Mouse (Mus musculus): ENCODE measurements at regions not wholly inside any gene's neighbourhood (a gene's known extent, or its start where the extent isn't known, plus 50 kb on each side); places are given as distances from the start of the nearest gene placed in this dataset.
A peak's percentile ranks its signal among the peaks of the same experiment; 100 is the strongest.

DNA sequence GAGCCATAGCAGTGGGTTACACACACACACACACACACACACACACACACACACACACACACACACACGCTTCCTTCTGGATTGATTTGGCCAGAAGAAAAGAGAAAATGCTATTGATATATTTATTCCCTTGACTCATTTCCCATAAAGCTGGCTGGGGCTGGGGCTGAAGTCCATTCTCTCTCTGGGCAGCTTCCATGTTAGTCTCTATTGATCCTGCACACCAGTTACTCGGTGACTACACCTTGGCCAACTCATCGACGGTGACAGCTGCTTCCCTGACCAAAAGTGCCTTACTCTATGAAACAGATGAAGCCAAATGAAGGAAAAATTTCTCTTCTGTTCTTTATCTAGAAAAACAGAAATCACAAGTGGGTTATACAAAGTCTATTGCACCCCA, 82.1 kb downstream of the Snx18 start:
- no peak for ATAC-seq (replicated peaks; ENCODE audit: poor library complexity, severe bottlenecking)

DNA sequence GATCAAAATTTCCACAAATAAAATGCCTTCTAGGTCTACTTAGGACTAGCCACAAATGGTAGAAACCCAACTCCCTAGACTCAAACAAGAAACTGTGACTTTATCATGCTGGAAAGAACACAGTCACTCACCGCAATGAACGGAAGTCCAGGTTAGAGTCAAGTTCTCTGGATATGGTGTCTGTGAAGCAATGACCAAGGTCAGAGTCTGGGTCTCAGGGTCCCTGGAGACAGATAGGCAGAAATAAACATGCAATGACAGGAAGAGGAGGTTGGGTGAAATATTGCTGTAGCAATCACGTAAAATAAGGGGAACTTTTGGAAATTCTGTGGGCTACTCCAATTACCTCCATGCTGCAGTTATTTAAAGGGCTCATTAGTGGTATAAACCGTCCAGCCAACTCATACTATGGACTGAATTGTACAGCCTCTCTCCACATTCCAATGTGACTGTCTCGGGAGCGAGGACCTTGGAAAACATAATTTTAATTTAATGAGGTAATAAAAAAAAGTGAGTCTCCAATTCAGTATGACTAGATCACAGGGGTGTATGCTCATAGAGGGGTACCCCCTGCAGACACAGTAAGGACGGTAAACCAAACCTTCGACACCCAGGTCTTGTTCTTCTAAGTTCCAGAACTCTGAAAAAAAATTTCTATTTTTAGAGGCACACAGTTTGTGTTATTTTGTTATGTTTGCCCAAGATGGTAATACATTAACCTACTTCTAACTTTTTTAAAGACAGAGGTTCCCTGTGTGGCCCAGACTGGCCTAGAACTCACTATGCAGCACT, 83.5 kb downstream of the Snx18 start:
- ATAC-seq (replicated peaks; ENCODE audit: poor library complexity, severe bottlenecking): peak; percentile 97

DNA sequence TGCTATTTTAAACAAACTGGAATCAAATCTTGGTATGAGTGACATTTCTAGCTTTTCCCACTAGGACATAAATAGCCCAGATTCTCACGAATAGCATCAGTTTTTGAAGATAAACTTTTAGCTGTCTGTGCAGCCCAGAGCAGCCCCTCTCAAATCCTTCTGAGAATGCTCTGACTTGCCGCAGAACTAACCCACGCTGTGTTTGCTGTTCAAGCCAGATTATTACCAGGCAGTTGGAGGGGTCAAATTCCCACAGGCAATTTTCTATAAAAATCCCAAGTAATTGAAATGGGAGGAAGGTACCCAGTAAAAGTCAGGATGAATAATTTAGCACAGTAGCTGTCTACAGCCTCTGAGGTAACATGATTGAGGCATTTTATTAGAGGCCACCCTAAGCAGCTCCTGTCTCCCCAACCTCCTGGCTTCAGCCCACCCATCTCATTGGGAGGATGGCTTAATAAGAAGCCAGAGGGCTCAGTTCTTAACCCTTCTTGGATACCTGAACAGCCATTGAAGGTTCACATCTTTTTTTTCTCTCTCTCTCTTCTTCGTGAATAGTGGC, 84.4 kb downstream of the Snx18 start:
- ATAC-seq (replicated peaks; ENCODE audit: poor library complexity, severe bottlenecking): no peak

DNA sequence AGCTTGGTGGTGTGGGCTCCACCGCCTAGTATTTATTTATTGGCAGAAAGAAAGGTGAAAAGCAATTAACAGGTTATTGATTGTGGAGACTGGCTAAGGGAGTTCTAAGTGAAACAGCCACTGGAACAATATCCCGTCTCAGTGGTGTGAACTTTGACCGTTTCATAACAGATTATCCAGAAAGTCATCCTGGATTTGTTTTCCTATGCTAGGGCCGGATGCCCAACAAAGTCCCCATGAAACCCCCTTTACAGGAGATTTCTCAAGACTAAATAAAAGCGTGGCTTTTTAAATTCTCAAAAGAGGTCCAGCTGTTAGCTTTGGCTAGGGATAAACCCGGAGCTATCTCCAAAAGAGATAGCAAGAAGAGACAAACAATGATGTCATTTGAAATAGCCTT, 91.4 kb downstream of the Snx18 start:
- ATAC-seq (replicated peaks; ENCODE audit: poor library complexity, severe bottlenecking): no peak

DNA sequence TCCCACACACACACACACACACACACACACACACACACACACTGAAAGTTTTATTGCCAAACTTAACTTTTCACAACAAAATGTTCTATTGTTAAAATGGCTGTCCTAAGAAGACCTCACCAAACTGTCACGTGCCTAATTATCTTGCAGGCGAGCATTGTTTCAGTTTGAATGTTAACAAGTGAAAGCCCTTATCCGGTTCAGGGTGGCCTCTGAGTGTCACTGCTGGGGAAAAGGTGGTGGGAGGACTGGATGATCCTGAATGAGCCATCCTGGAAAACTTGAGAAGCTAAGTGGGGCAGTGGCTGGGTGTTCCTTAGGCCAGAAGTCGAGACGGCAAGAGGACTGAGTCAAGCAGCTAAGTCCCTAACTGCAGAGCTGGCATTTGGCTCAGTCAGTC, 94.9 kb downstream of the Snx18 start:
- ATAC-seq (replicated peaks; ENCODE audit: poor library complexity, severe bottlenecking): no peak

DNA sequence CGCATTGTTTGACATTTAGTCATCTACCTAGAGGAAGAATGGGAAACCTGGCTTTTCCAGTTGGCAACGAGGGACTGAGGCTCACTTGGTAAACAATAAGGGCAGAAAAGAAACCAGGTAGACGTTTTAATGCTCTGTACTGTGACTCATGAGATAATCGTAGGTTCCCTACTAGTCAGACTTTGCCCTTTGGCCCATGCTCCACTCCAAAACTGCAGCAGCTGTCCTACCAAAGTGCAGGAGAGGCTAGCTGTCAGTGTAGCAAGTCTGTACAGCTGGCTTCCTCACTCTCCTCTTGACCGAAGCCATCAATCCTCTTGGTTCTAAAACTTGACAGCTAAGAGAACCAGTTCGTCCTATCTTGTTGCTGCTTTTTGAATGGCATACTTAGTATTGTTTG, 100.2 kb downstream of the Snx18 start:
- no peak for ATAC-seq (replicated peaks; ENCODE audit: poor library complexity, severe bottlenecking)

DNA sequence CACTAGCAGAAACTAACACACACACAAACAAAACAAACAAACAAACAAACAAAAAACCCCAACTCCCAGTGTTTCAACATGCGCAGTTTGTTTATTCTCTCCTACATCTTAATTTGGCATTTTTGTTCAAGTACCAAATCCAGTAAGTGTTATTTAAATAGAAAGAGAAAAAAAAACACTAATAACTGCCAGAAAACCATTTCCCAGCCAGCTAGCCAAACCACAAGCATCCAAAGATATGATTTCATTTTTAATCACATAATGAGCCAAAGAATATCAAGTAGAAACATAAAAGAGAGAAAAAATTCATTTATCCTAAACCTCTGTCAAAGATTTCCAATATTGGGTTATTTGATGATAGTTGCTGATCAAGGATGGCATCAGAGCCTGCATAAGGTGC, 102.3 kb downstream of the Snx18 start:
- no peak for ATAC-seq (replicated peaks; ENCODE audit: poor library complexity, severe bottlenecking)

DNA sequence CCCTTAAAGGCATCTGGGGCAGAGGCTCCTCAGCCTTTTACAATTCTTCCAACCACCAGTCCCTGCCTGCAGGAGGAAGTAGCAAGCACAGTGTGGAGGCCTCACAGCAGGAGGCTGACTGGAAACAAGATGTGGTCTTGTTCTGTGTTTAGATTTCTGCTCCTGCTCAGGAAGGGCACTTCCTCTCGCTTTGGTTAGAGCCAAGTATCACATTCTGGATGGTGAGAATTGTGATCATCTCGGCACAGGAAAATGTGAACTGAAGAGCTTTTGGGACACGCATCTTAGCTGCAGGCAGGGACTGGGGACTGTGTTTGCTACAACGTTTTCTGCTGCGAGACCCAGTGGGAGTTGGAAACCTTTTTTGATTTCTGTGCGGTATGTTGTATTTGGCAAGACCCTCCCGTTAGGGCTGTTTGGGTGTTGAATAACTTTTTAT, 103.2 kb downstream of the Snx18 start:
- peak; percentile 95 for ATAC-seq (replicated peaks; ENCODE audit: poor library complexity, severe bottlenecking)

DNA sequence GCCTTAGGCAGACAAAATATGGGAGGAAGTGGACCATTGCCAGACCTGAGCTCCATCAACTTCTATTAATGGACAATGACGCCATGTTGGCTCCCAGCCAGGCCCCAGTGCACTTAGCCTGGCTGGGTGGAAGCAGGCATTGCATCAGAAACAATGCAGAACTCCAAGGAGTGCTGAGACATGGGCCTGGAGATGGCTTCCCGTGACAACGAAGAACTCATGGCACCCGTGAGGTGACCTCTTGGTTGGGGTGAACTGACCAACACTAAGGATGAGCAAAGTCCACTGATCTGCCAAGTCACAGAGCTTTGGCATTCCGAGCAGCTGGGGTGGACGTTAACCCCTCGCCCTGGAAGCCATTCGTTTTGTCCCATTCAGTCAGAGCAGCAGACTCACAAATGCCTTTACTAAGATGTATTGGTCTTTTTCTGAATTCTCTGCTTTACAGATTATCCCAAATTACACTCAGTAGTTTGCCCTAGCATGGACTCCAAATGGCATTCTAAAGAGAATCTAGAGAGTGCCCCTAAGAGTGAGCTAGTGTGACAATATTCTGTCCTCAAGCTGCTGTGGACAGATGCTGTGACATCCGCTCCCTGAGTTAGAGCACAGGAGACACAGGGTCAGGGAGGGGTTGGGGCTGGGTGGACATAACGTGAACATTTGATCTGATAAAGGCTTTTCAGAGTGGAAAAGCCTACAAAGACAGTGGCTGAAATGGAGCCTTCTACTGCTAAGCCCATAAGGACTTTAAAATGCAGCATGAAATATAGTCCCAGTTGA, 108.8 kb downstream of the Snx18 start:
- ATAC-seq (replicated peaks; ENCODE audit: poor library complexity, severe bottlenecking): peak; percentile 47

DNA sequence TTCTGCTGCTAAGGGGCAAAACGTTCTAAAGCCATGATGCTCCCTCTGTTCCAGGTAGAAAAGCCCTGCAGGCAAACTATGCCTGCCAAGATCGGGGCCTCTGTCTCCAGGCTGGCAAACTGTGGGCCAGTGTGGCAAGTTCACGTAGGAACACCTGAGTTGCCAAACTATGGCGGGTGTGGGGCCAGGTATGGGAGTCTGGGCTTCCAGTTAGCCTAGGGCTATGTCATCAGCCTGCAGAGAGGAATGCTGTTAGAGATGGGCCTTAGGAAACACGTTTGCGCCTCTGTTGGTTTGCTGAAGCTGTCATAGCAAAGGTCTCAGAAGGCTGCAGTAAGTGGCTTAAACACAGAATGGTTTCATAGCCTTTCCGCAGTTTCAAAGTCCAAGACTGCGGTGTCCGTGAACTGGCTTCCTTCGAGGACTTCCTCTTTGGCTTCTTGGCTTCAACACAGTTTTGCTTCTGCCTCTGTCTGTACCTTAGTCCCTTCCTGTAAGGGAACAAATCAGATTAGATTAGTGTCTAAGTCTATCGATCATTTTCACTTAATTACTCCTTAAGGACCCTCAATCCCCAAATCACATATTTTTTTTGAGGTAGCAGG, 110.1 kb downstream of the Snx18 start:
- ATAC-seq (replicated peaks; ENCODE audit: poor library complexity, severe bottlenecking): peak; percentile 92

DNA sequence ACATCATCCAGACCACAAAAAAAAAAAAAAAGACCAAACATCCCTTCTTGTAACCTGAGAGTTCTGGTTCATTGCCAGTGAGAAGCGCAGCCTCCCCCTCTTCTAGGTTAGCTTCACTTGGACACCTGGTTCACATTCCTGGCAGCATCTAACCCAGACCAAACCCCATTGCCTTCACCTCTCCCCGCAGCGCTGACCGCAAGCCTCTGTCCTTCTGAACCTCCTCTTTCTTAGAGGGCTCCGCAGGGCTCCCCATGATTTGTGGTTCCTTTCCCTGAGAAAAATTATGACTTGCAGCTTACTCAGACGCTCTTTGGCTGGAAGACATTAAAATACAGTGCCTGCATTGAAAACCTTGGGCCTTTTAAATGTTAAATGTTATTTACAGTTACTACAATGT, 115.8 kb downstream of the Snx18 start:
- no peak for ATAC-seq (replicated peaks; ENCODE audit: poor library complexity, severe bottlenecking)

DNA sequence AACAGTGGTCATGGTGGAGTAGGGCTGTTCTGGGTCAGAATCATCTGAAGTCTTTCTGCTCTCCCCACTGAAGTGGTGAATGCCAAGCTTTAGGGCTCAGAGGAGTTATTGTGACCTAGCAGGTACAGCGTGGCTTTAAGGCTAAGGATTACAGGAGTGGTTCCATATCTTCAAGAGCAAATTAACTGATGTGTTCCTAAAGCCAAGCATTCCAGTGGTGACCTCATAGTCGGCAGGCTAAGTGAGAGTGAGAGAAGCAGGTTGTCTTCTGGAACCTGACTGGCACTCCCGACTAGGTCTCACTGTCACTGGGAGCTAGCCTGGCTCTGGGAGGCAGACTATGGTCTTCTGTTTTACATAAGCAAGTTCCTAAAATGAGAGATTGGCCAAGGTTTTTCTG, 116.3 kb downstream of the Snx18 start:
- ATAC-seq (replicated peaks; ENCODE audit: poor library complexity, severe bottlenecking): no peak

DNA sequence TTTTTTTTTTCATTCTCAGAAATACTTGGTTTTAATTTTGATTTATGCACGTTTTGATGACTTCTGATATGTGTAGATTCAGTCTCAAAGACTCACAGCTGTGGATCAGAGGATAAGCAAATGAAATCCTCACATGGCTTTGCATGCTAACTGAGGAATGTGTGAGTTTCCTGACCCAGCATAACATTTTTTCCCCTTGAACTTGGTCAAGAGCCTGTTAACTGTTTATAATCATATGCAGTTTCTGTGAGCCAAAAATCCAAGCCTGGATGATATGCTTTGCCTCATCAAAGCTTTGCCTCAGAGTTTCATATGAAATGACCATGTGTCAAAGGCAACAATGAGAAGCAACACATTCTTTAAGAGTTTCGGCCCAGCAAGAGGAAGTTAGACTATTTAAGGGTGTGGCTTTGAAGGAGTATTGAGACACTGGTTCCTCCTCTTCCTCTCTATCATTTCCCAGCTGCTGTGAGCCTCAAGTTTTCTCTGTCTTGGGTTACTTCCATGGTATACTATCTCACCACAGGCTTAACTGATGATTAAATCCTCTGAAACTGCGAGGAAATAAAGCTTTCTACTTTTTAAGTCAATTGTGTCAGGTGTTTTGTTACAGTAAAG, 117.9 kb downstream of the Snx18 start:
- ATAC-seq (replicated peaks; ENCODE audit: poor library complexity, severe bottlenecking): peak; percentile 98

DNA sequence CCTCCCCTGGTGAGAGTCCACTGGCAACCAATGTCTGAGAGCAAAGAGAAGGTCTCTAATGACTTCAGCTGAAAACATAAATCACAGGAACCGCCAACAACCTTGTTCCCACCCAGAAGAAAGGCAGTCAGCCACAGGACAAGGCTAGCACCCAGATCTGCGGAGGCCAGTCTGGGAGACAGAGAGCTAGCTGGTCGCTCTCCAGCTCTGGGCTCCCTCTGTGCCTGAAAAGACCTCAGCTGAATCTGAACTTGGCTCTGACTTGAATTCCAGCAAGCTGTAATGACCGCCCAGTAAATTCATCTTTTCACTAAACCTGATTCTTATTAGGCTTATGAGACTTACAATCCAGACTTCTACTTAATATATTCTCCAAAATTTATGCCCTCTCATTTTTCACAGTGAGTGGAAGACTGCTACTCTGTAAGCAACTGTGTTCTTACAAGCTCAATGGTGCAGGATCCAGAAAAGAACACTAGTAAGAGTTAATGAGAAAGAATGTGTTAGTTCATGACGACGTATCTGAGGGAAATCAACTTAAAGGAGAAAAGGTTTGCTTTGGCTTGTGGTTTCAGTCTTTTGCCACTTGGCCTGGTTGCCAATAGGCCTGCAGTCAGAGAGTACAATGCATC, 119.2 kb downstream of the Snx18 start:
- no peak for ATAC-seq (replicated peaks; ENCODE audit: poor library complexity, severe bottlenecking)

DNA sequence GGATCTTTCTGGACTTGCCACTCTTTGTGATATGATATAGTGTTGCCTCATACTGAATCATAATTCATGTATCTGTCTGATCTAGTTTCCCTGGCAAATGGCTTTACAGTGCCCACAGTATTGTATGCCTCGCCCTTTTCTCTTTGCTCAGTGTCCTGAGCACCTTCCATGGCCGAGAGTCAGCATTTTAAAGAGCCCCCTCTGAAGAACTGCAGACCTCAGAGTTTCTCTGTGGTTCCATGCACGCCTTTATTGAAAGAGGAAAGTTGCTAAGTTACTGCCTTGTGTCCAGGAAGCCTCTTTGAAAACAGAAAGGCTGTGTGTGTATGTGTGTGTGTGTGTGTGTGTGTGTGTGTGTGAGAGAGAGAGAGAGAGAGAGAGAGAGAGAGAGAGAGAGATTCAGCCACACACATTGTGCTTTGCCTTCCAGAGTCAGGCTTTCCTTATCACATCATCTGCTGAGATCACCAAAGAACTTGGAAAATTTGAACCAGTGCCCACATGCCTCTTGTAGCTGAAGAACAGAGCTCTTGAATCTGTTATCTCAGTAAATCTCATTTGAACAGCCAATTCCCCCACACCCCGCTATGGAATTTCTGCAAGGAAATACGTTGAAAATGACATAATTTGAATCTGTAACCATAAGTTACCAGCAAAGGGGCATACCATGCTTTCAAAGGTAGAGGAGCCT, 122.6 kb downstream of the Snx18 start:
- ATAC-seq (replicated peaks; ENCODE audit: poor library complexity, severe bottlenecking): no peak

DNA sequence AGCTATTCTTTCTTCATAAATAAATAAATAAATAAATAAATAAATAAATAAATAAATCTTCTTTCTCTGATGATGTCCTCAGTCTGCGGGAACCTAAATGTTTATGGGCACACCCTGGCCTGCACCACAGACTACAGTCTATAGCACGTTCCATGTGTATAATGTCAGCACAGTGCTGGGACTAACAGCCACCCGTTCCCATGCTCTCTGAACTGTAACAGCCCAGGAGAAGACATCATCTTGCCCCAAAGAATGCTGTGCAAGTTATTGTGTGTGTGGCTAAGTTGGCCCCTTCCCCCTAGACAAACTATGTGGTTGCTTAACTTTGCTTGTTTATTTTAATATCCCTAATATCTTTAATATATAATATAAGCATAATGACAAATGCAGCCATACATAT, 123.2 kb downstream of the Snx18 start:
- ATAC-seq (replicated peaks; ENCODE audit: poor library complexity, severe bottlenecking): no peak

DNA sequence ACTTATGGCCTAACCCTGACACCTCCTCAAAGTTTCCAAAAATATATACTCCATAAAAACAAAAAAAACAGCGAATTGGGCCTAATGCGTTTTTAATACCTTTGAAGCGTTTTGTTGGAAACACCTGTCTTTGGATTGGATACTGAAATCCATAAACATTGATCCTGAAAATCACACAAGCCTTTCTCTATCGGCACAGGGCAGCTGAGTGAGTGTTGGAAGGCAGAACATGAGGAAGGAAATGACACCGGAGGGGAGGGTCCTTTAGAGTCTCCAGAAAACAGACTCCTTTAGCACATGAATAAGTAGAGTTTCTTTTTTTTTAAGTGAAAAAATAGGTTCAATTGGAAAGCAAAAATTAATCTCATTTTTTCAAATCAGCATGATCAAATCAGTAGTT, 123.7 kb downstream of the Snx18 start:
- no peak for ATAC-seq (replicated peaks; ENCODE audit: poor library complexity, severe bottlenecking)

DNA sequence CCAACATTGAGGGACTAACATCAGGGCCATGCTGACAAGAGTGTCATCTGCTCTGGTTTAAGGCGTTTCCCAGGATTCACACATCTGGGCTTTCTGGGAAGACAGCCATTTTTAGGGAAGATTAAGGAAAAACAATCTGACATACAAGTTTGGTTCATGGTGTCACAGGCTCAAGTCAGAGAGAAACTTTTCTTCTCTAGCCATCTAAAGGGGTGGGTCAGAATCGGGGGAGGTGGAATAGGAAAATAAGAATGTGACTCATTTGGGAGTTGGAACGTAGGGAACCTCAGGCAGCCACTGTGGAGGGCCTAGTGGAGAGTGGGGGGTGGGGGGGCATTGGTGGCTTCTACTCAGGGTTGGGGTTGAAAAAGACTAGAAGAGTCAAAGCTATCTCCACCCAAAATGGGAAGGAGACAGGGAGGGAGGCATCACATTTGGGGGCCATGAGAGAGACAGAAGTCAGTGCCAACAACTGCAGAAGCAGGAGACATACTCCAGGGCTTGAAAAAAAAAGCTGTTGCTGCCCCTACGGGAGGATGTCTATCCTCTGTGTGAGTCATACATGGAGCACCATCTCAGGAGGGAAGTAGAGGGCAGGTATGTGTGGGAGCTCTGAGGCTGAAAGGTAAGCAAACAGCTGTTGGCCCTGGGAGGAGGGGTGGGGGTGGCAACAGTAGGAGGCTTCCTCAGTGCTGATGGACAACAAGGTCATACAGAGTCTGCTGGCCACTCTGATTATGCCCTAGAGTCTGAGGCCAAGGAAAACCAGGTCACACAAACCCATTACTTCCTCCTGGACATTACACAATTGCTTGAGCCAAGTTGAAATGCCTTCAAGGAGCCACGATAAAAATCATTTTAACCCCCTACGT, 128.2 kb downstream of the Snx18 start:
- ATAC-seq (replicated peaks; ENCODE audit: poor library complexity, severe bottlenecking): peak; percentile 45

All from granulocyte monocyte progenitor cell, adult 5-6 weeks (primary cell).